Mouse (Mus musculus) NIH3T3 (cell line): ENCODE measurements around the gene Csrp2.

Experiments used
- DNase-seq: peaks from one replicate; pipeline ENCODE4 v3.0.0-alpha.2; 2012; ENCODE audit warnings: low read depth

Gene Csrp2

GRCm38 (mm10) chr10:110971998-110972397, 52.4 kb downstream of the Csrp2 start:
- DNase-seq, result no peak

GRCm38 (mm10) chr10:110974463-110974862, 54.9 kb downstream of the Csrp2 start:
- DNase-seq, result peak; percentile 74

- no peak for DNase-seq
Measured at GRCm38 (mm10) chr10:110974885-110975284, 55.3 kb downstream of the Csrp2 start.

GRCm38 (mm10) chr10:110976046-110976445, 56.5 kb downstream of the Csrp2 start:
- peak; percentile 85 for DNase-seq

GRCm38 (mm10) chr10:110977379-110977778, 57.8 kb downstream of the Csrp2 start:
- no peak for DNase-seq

- no peak for DNase-seq
Measured at GRCm38 (mm10) chr10:110979431-110979830, 59.8 kb downstream of the Csrp2 start.

- DNase-seq, result no peak
Measured at GRCm38 (mm10) chr10:110980441-110980840, 60.9 kb downstream of the Csrp2 start.

- DNase-seq, result no peak
Measured at GRCm38 (mm10) chr10:110982771-110983170, 63.2 kb downstream of the Csrp2 start.

- no peak for DNase-seq
Measured at GRCm38 (mm10) chr10:110986682-110987081, 67.1 kb downstream of the Csrp2 start.
